Mouse (Mus musculus) splenic B cell, adult 2 months (primary cell): Measurements from ENCODE around the gene Polr3h.
"Not testable (repeated sequence)": the region's sequence is repeated elsewhere in the genome, so short reads cannot be mapped to it uniquely, and the experiment has no call there.

Experiments
- DNase-seq: peaks from one replicate; pipeline ENCODE4 v3.0.0-alpha.2; 2011; ENCODE audit warnings: low read depth, low spot score
- H3K27me3 ChIP-seq: 2 replicates; pipeline ENCODE4 v1.6.1; 2012; ENCODE audit warnings: mild to moderate bottlenecking, low read length, moderate library complexity, mixed read lengths; ENCODE audit not compliant: control insufficient read depth, poor library complexity, insufficient read depth, severe bottlenecking
- H3K36me3 ChIP-seq: 2 replicates; pipeline ENCODE4 v1.6.1; 2012; ENCODE audit warnings: mild to moderate bottlenecking, low read length, moderate library complexity, mixed read lengths; ENCODE audit not compliant: control insufficient read depth, poor library complexity, insufficient read depth, severe bottlenecking

Gene Polr3h

DNA sequence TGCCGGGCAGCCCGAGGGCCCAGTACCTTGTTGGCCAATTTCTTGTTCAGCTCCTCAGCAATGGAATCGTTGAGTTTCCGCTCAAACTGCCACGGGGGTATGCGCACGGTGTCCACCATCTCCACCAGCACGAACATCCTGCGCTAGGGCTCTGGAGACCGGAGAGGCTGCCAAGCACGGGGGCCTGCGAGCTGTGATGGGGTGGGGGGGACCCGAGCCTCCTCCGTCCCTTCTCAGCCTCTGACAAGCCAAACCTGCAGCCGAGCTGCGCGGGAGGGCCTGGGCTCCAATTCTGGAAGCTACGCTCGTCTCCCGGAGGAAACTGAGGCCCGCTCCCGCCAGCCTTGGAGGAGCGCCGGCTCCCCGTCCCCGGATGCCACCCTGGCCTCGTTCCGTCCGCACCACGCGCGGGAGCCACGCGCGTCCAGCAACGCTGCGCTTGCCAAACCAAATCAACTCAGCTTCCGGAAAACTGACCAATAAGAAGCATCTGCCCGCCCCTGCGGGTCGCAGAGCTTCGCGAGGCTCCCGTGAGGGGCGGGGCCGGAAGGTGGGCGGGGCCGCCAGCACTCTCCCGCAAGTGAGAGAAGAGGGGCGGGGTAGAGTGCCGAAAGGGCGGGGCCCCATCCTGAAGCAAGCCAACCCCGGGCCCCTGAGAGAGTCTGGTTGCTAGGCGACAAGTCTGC is at the start of gene Polr3h:
TSS of gene Polr3h (minus strand) at position 481 of the 686 bp plus-strand sequence.
- Histone ChIP-seq H3K36me3 (no peaks in the 10 kb centered on the region), H3K27me3 (no peaks in the 10 kb centered on the region)
- DNase-seq, result peak; percentile 98

GRCm38 (mm10) chr15:81975156-81975555 is 49.1 kb upstream of the Polr3h start:
- not testable (repeated sequence) for H3K36me3 ChIP-seq, H3K27me3 ChIP-seq, DNase-seq

DNA sequence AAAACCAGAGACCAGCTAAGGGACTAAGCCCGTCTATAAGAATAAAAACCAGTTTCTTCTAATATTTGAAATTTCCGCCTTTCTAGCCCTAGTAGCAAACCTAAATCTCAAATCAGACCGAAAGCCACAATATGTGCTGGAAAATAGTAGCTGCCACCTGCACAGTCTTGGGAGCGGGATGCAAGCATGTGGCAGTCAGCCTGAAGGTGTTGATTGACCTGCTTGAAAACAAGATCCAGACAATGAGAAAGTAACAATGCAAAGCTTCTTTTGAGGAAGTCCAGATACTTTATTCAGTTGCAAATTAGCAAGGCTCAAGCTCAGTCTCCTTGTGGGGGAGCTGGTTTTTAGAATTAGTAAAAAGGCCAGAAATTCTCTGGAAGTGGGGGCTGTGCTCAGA is 44.5 kb upstream of the Polr3h start:
- not testable (repeated sequence) for H3K36me3 ChIP-seq, DNase-seq, H3K27me3 ChIP-seq

DNA sequence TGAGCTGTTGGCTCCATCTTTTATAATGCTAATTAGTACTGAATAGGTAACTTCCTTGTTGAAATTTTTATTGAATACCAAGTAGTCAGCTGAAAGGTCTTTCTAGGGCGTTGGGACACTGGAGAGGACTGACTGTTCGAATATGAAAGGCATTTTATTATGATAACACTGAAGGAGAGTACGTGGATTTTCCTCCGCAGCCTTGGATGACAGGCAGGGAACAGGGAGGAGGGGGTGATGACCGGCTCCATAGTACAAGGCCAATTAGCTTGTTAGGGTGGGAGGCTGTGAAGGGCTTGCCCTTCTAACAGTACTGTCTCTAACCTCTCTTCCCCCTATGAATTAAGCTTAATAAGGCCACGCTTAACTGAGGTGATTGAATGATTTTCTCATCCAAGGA is 43.6 kb upstream of the Polr3h start:
- not testable (repeated sequence) for H3K36me3 ChIP-seq, DNase-seq, H3K27me3 ChIP-seq

DNA sequence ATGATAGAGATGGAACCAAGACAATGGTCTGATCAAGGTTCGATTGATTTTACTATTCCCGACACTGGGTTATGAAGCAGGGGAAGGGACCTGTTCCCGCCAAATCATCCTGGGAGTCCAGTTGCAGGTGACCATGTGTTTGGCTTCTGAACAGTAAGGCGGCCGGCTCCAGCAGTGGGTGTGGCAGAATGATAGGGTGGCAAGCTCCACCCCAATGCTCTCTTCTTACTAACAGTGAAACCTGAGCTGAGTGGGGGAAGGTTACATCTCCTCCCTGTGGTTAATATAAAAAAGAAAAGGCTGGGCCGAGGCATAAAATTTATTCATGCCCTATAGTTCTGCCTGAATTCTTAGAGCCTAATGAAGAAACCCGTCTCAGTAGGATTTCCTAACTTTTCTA is 43.1 kb upstream of the Polr3h start:
- DNase-seq, result no peak
- Histone ChIP-seq H3K27me3 (no peaks in the 10 kb centered on the region), H3K36me3 (no peaks in the 10 kb centered on the region)

- H3K27me3 ChIP-seq, result no peaks in the 10 kb centered on the region
- no peaks in the 10 kb centered on the region for H3K36me3 ChIP-seq
- DNase-seq, result no peak
These were observed 42.4 kb upstream of the Polr3h start for GRCm38 (mm10) chr15:81968447-81968846.

DNA sequence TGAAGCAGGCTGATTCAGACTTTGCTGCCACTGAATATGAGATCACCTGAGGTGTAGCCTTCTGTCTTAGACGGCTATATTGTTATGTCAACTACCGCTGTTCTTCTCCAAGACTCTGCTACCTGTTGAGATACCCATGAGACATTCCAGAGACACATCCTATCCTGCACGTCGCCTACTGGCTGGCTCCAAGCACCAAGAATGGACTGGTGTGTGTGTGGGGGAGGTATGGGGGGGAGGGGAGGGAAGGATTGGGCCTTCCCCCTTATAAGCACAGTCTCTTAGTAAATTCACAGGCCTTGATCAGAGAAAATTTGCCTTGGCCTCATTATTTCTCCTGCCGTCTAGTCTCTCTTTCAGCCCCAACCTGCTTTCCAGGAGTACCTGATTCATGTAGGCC is 41.8 kb upstream of the Polr3h start:
- no peaks in the 10 kb centered on the region for H3K27me3 ChIP-seq
- no peak for DNase-seq
- no peaks in the 10 kb centered on the region for H3K36me3 ChIP-seq

DNA sequence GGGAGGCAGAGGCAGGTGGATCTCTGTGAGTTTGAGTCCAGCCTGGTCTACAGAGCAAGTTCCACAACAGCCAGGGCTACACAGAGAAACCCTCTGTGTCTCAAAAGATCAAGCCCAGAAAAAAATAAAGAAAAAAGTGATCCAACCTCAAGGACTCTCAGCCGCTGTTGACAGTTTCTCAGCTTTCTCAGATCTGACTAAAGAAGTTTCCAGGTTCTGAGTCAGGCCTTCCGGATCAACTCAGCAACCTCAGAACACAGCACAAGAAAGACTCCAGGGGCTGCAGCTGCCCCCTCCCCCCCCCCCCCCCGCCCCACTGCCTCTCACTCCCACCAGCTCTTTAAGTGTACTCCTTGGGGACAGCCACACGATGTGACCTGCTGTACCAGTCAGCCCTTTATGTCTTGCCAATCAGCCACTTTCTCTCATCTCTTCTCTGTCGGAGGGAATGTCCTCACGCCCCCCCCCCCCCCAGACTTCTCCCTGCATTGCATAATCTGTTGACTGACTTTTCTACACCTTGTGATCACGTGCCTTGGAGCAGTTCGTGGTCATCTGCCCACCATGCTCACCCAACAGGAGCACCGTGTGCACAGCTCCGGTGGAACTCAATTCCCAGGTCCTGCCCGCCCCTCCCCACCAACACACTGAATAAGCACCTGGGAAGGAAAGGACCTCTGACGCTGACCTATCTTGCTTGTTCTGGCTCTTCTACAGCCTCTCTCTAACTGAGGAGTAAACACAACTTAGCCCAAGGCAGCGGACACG is 40.2 kb upstream of the Polr3h start:
- Histone ChIP-seq H3K36me3 (no peaks in the 10 kb centered on the region), H3K27me3 (no peaks in the 10 kb centered on the region)
- DNase-seq, result no peak

DNA sequence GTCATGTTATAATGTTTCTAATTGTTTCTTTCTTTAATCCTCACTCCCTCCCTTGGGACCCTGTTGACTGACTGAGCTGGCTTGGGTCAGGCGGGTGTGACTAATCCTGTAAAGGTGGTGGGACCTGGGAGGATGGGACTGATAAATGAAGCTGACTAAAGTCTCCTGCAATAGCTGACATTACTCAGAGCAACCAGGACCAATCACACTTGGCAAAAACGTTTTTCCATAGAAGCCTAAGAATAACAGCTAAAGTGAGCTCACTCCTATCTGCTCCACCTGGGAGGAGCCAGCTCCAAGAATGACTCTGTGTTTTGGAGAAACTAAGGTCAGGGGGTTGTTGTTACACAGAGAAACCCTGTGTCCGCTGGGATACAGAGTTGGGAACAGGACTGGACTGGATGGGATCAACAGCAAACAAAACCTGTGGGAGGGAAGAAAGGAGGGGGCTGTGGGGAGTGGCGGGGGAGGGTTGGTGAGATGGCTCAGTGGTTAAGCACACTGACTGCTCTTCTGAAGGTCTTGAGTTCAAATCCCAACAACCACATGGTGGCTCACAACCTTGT is 39.0 kb upstream of the Polr3h start:
- Histone ChIP-seq H3K36me3 (no peaks in the 10 kb centered on the region), H3K27me3 (no peaks in the 10 kb centered on the region)
- no peak for DNase-seq

DNA sequence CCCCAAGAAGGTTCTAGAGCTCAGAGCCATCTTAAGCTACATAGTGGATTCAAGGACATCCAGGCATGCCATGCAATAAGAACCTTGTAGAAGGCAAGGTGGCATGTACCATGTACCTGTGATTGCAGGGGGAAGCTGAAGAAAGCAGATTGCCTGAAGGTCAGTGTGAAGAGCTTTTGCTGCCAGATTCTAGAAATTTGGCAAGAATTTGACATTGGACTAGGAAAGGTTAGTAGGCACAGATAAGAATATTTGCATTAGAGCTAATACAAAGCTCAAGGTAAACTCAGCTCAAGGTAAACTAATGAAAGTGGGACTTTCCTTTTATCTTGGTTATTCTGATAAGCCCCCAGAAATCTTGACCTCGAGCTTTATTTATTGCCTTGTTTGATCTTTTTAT is 38.2 kb upstream of the Polr3h start:
- H3K27me3 ChIP-seq, result no peaks in the 10 kb centered on the region
- H3K36me3 ChIP-seq, result no peaks in the 10 kb centered on the region
- DNase-seq, result no peak

DNA sequence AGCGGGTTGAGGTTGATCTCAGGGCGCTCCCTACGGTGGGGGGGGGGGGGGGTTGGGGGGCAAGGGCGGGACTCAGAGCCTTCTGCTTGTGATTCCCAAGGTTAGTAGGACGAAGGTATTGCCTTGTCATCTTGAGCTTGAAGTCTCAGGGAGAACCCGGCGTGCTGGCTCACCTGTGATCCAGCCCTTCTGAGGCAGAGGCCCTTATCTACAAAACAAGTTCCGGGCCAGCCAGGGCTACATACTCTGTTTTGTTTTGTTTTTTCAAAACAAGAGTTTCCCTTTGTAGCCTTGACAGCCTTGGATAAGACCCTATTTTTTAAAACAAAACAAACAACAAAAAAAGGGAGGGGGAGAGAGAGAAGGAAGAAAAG is 35.0 kb upstream of the Polr3h start:
- H3K36me3 ChIP-seq, result no peaks in the 10 kb centered on the region
- no peaks in the 10 kb centered on the region for H3K27me3 ChIP-seq
- no peak for DNase-seq

- Histone ChIP-seq H3K36me3 (no peaks in the 10 kb centered on the region), H3K27me3 (no peaks in the 10 kb centered on the region)
- DNase-seq, result peak; percentile 99
These were observed 34.4 kb upstream of the Polr3h start, which contains the start of gene Pmm1 for GRCm38 (mm10) chr15:81960171-81961077. Gene Pmm1, minus strand, starts transcription at chr15:81960930.

GRCm38 (mm10) chr15:81958906-81959305 is 32.9 kb upstream of the Polr3h start:
- Histone ChIP-seq H3K36me3 (no peaks in the 10 kb centered on the region), H3K27me3 (no peaks in the 10 kb centered on the region)
- DNase-seq, result no peak

DNA sequence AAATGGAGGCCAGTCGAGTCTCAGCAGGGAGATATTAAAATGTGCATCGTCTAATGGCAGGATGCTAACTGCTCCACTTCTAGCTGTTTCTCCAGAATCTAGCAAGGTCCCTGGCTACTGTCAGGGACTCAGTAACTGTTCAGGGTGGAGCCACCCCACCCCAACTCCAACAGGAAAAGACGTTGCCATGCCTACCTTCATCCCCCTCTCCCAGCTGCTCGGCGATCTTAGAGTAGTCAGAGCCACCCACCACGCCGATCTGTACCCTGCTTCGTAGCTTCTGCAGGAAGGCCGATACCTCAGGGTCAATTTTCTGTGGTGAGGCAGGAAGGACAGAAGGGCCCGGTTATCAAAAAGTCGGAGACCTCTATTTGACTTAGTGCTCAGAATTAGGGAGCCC is 31.6 kb upstream of the Polr3h start:
- DNase-seq, result no peak
- Histone ChIP-seq H3K27me3 (no peaks in the 10 kb centered on the region), H3K36me3 (no peaks in the 10 kb centered on the region)
